Mouse (Mus musculus): ENCODE measurements around the gene Csnk2b. TPM values are rescaled to one million over a fixed set of nuclear protein-coding genes. Genes with fewer than 3 reads are reported as not detected.

Csnk2b gene
- polyA plus RNA-seq, 1 experiment = 515 TPM

DNA sequence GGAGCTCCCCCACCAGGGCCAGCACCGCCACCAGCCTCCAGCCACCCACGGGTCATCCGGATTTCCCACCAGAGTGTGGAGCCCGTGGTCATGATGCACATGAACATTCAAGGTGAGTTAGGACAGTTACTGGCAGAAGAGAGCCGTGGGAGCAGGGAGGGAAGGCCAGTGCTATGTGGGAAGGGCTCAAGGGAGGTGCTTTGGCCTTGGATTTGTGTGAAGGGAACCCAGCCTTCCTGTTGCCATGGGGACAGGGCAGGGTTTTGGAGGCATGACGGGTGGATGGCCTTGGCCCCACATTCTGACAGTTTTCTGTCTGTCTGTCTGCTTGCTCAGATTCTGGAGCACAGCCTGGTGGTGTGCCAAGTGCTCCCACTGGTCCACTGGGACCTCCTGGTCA is 20.1 kb upstream of the Csnk2b start:
- WGBS = 95% methylated on average over 6 of the region's 6 CpGs
- TF ChIP-seq POLR2A (IDR thresholded peaks at IDR 0.05; ENCODE audit: control insufficient read depth, extremely low read depth, insufficient read depth, low read length, poor library complexity) (no peak), CTCF (IDR thresholded peaks at IDR 0.05; ENCODE audit: borderline replicate concordance, control insufficient read depth, extremely low read depth, insufficient read depth, low read length, poor library complexity) (no peak)
- peaks cover 85% of the 10 kb centered on the region for H3K36me3 ChIP-seq (ENCODE audit: control insufficient read depth, insufficient read depth, low read length)

GRCm38 (mm10) chr17:35140490-35140996 is 18.7 kb upstream of the Csnk2b start:
- Histone ChIP-seq H3K4me1 (replicated peaks; ENCODE audit: control insufficient read depth, insufficient read depth, low read length) (peaks cover 2% of the 10 kb centered on the region), H3K4me3 (ENCODE audit: control insufficient read depth, insufficient read depth, low read length) (no peak overlapping the region), H3K36me3 (ENCODE audit: control insufficient read depth, insufficient read depth, low read length) (peaks cover 71% of the 10 kb centered on the region), H3K27me3 (ENCODE audit: control insufficient read depth, insufficient read depth, low read length) (no peaks in the 10 kb centered on the region), H3K27ac (ENCODE audit: control insufficient read depth, insufficient read depth, low read length) (no peak overlapping the region)
- TF ChIP-seq CTCF (IDR thresholded peaks at IDR 0.05; ENCODE audit: borderline replicate concordance, control insufficient read depth, extremely low read depth, insufficient read depth, low read length, poor library complexity) = no peak
- TF ChIP-seq POLR2A (IDR thresholded peaks at IDR 0.05; ENCODE audit: control insufficient read depth, extremely low read depth, insufficient read depth, low read length, poor library complexity) = no peak
- WGBS = 93% methylated on average over 16 of the region's 16 CpGs
- DNase-seq = no peak

More for the DNA sequence above, 20.1 kb upstream of the Csnk2b start:
- no peak overlapping the region for H3K4me3 ChIP-seq (ENCODE audit: control insufficient read depth, insufficient read depth, low read length)
- no peak overlapping the region for H3K27ac ChIP-seq (ENCODE audit: control insufficient read depth, insufficient read depth, low read length)
- no peaks in the 10 kb centered on the region for H3K27me3 ChIP-seq (ENCODE audit: control insufficient read depth, insufficient read depth, low read length)
- no peaks in the 10 kb centered on the region for H3K4me1 ChIP-seq (replicated peaks; ENCODE audit: control insufficient read depth, insufficient read depth, low read length)
- no peak for DNase-seq

DNA sequence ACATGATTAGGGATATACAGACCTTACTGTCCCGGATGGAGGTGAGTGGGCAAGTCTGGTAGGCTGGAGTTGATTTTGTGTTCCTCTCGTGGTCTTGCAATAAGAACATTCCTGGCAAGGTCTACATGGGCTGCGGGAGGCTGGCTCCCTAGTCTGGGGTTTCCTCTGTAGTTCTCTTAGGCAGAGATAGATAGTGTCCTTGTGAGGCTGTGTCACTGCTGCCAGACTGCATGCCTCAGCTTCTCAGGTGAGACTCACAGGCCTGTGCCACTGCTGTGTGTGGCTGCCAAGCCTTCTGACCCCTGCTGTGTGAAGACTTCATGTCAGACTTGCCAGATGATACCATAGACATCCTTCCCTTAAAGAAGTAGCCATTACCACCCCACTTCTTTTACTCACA is 17.4 kb upstream of the Csnk2b start:
- DNase-seq = no peak
- Histone ChIP-seq H3K36me3 (ENCODE audit: control insufficient read depth, insufficient read depth, low read length) (peaks cover 58% of the 10 kb centered on the region), H3K4me3 (ENCODE audit: control insufficient read depth, insufficient read depth, low read length) (no peak overlapping the region), H3K27me3 (ENCODE audit: control insufficient read depth, insufficient read depth, low read length) (no peaks in the 10 kb centered on the region), H3K4me1 (replicated peaks; ENCODE audit: control insufficient read depth, insufficient read depth, low read length) (peaks cover 4% of the 10 kb centered on the region), H3K27ac (ENCODE audit: control insufficient read depth, insufficient read depth, low read length) (no peak overlapping the region)
- 98% methylated on average over 3 of the region's 3 CpGs for WGBS
- TF ChIP-seq POLR2A (IDR thresholded peaks at IDR 0.05; ENCODE audit: control insufficient read depth, extremely low read depth, insufficient read depth, low read length, poor library complexity) (no peak), CTCF (IDR thresholded peaks at IDR 0.05; ENCODE audit: borderline replicate concordance, control insufficient read depth, extremely low read depth, insufficient read depth, low read length, poor library complexity) (no peak)

- H3K4me3 ChIP-seq (ENCODE audit: control insufficient read depth, insufficient read depth, low read length) = peak overlapping the region; percentile 60
- no peaks in the 10 kb centered on the region for H3K27me3 ChIP-seq (ENCODE audit: control insufficient read depth, insufficient read depth, low read length)
- no peak overlapping the region for H3K27ac ChIP-seq (ENCODE audit: control insufficient read depth, insufficient read depth, low read length)
- TF ChIP-seq CTCF (IDR thresholded peaks at IDR 0.05; ENCODE audit: borderline replicate concordance, control insufficient read depth, extremely low read depth, insufficient read depth, low read length, poor library complexity) = 0 out of 2 replicates have a peak, but pooled peaks have one; percentile 4
- TF ChIP-seq POLR2A (IDR thresholded peaks at IDR 0.05; ENCODE audit: control insufficient read depth, extremely low read depth, insufficient read depth, low read length, poor library complexity) = no peak
- DNase-seq = no peak
- H3K4me1 ChIP-seq (replicated peaks; ENCODE audit: control insufficient read depth, insufficient read depth, low read length) = peaks cover 4% of the 10 kb centered on the region
- H3K36me3 ChIP-seq (ENCODE audit: control insufficient read depth, insufficient read depth, low read length) = peaks cover 23% of the 10 kb centered on the region
- under 1% methylated on average over 43 of the region's 43 CpGs for WGBS
Measured at GRCm38 (mm10) chr17:35135591-35136320, 13.9 kb upstream of the Csnk2b start.

DNA sequence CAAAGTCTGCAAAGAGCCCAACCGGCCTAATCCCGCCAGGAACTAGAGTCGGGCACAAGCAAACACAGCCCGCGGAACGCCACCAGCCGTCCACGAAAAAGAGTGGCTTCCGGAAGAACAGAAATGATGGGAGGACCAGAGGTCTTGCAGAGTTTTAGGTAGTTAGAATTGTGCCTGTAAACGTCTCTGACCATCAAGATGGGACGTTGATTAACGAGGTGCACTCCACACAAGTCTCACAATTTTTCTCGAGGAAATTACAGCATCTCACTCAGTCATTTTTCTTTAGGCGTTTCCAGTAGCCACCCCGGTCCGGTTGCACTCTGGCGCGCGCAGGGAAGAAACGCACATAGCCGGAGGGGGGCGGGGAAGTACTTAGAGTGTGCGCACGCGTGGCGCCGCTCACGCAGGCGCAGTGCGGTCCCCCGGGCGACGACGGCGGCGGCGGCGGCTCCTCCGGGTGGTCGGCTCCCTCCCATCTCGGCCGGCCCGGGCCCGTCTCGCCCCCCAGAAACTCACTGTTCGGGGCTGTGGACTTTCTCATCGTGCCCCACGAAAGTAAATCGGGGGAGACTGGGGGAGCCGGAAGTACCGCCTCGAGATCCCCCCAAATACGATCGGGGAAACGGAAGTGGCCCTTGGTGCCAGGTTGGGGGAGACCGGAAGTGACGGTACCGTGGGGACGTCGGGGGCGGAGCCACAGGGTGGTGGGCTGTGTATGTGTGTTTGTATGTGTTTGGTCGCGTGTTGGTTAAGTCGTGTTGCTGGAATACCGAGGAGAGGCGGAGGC is 13.1 kb upstream of the Csnk2b start, which contains the start of gene Bag6:
Gene Bag6 (plus strand): TSS at position 378 of the 790 bp plus-strand sequence.
- TF ChIP-seq POLR2A (IDR thresholded peaks at IDR 0.05; ENCODE audit: control insufficient read depth, extremely low read depth, insufficient read depth, low read length, poor library complexity) (peak; percentile 74; the same call in 1 of the 2 replicates), CTCF (IDR thresholded peaks at IDR 0.05; ENCODE audit: borderline replicate concordance, control insufficient read depth, extremely low read depth, insufficient read depth, low read length, poor library complexity) (0 out of 2 replicates have a peak, but pooled peaks have one; percentile 5)
- Histone ChIP-seq H3K36me3 (ENCODE audit: control insufficient read depth, insufficient read depth, low read length) (peaks cover 16% of the 10 kb centered on the region), H3K4me3 (ENCODE audit: control insufficient read depth, insufficient read depth, low read length) (peak within 1 kb of the TSS; percentile 60), H3K27ac (ENCODE audit: control insufficient read depth, insufficient read depth, low read length) (peak within 1 kb of the TSS; percentile 73), H3K27me3 (ENCODE audit: control insufficient read depth, insufficient read depth, low read length) (no peaks in the 10 kb centered on the region), H3K4me1 (replicated peaks; ENCODE audit: control insufficient read depth, insufficient read depth, low read length) (peaks cover 4% of the 10 kb centered on the region)
- WGBS = under 1% methylated on average over 66 of the region's 66 CpGs
- DNase-seq = peak; percentile 93

- WGBS = 96% methylated on average over 7 of the region's 7 CpGs
- Histone ChIP-seq H3K27ac (ENCODE audit: control insufficient read depth, insufficient read depth, low read length) (no peak overlapping the region), H3K36me3 (ENCODE audit: control insufficient read depth, insufficient read depth, low read length) (peaks cover 4% of the 10 kb centered on the region), H3K27me3 (ENCODE audit: control insufficient read depth, insufficient read depth, low read length) (no peaks in the 10 kb centered on the region), H3K4me1 (replicated peaks; ENCODE audit: control insufficient read depth, insufficient read depth, low read length) (peaks cover 4% of the 10 kb centered on the region), H3K4me3 (ENCODE audit: control insufficient read depth, insufficient read depth, low read length) (no peak overlapping the region)
- TF ChIP-seq CTCF (IDR thresholded peaks at IDR 0.05; ENCODE audit: borderline replicate concordance, control insufficient read depth, extremely low read depth, insufficient read depth, low read length, poor library complexity) = no peak
- TF ChIP-seq POLR2A (IDR thresholded peaks at IDR 0.05; ENCODE audit: control insufficient read depth, extremely low read depth, insufficient read depth, low read length, poor library complexity) = no peak
- DNase-seq = no peak
Measured at GRCm38 (mm10) chr17:35133517-35133916, 11.7 kb upstream of the Csnk2b start.
